Mouse (Mus musculus) stomach, adult 2 months (tissue): ENCODE data around the gene Clcnkb. TPM values are rescaled to one million over a fixed set of nuclear protein-coding genes. Genes with fewer than 3 reads are reported as not detected.

Experiments used
- polyA plus RNA-seq: library from polyadenylated mRNA; depleted of rRNA; stranded (reverse); fragments of >200 nt; gene quantifications from 2 replicates; pipeline ENCODE4 v1.2.3, GENCODE M21; 2012; rRNA removed

The Clcnkb gene
- not detected in 2 replicates for polyA plus RNA-seq

GRCm38 (mm10) chr4:141415924-141416323, at the start of gene Clcnkb:
TSS of gene Clcnkb (minus strand) at chr4:141416014.

GRCm38 (mm10) chr4:141444451-141445327, 28.9 kb upstream of the Clcnkb start, which contains the start of gene Zbtb17:
TSS of gene Zbtb17 (plus strand) at chr4:141444654.

GRCm38 (mm10) chr4:141435974-141436373, 20.2 kb upstream of the Clcnkb start, which contains the start of gene Srarp:
TSS of gene Srarp (minus strand) at chr4:141436105.

GRCm38 (mm10) chr4:141420192-141420829, 4.5 kb upstream of the Clcnkb start, which contains the start of gene Hspb7:
TSS of gene Hspb7 (plus strand) at chr4:141420779.

GRCm38 (mm10) chr4:141398545-141398944, 17.3 kb downstream of the Clcnkb start, which contains the start of gene Clcnka:
TSS of gene Clcnka (minus strand) at chr4:141398724.

GRCm38 (mm10) chr4:141367997-141368791, 47.6 kb downstream of the Clcnkb start, which contains the start of gene Fam131c:
TSS of gene Fam131c (plus strand) at chr4:141368220.

Other genes with a start within 250 kb of the Clcnkb start
- 0.45 and 0.58 TPM in 2 replicates for gene Rsg1, start 202.1 kb downstream of the Clcnkb start, polyA plus RNA-seq
- gene Arhgef19, start 176.5 kb downstream of the Clcnkb start, polyA plus RNA-seq, result 16.2 and 17.3 TPM in 2 replicates
- gene Epha2, start 114.8 kb downstream of the Clcnkb start, polyA plus RNA-seq, result 17.6 and 18.6 TPM in 2 replicates
- 9.8 and 15.2 TPM in 2 replicates for gene Fam131c, start 47.8 kb downstream of the Clcnkb start, polyA plus RNA-seq
- 0.11 TPM in 1 of 2 replicates, not detected in the other for gene Clcnka, start 17.3 kb downstream of the Clcnkb start, polyA plus RNA-seq
- 24.8 and 33.0 TPM in 2 replicates for gene Hspb7, start 4.8 kb upstream of the Clcnkb start, polyA plus RNA-seq
- gene Srarp, start 20.1 kb upstream of the Clcnkb start, polyA plus RNA-seq, result 0.25 and 1.2 TPM in 2 replicates
- 22.0 and 26.1 TPM in 2 replicates for gene Zbtb17, start 28.6 kb upstream of the Clcnkb start, polyA plus RNA-seq
- gene Spen, start 122.6 kb upstream of the Clcnkb start, polyA plus RNA-seq, result 18.2 and 19.4 TPM in 2 replicates
- 34.8 and 41.5 TPM in 2 replicates for gene Fblim1, start 190.1 kb upstream of the Clcnkb start, polyA plus RNA-seq
- gene Tmem82, start 202.6 kb upstream of the Clcnkb start, polyA plus RNA-seq, result 4.4 and 5.6 TPM in 2 replicates
- gene Slc25a34, start 207.8 kb upstream of the Clcnkb start, polyA plus RNA-seq, result 5.9 and 10.0 TPM in 2 replicates
- 12.8 and 13.4 TPM in 2 replicates for gene Plekhm2, start 248.9 kb upstream of the Clcnkb start, polyA plus RNA-seq